Comparison of ENCODE assay signal across 8 mouse cellular contexts in the genomic region with DNA sequence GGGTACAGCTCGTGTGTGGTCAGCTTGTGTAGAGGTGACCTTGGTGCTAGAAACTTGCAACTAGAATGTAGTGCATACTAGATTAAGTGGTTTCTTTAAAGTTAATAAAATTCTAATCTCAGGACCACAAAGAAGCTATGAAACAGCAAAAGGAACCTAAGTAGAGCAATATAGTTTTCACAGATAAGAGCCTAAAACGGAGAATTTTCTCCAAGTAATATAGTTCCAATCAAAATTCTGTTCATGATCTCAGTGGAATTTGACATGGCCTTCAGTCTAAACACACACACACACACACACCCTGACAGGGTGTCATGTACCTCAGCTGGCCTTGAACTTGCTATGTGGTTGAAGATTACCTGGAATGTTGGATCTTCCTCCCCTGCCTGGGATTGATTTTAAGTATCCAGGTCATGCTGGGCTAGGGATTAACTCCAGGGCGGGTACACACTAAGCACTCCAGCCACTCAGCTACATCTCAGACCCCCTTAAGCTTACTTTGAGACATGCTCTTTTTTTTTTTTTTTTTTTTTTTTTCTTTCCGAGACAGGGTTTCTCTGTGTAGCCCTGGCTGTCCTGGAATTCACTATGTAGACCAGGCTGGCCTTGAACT. TPM values are rescaled to one million over a fixed set of nuclear protein-coding genes. Genes with fewer than 3 reads are reported as not detected.
A peak's percentile ranks its signal among the peaks of the same experiment; 100 is the strongest.
DNase-seq lines count a peak whose midpoint lies in the region; ATAC-seq and TF ChIP-seq lines count a peak whose summit lies in the region.

No protein-coding gene starts in this region.

- no peaks in the 10 kb centered on the region for H3K27me3 ChIP-seq in heart, embryonic 14.5 days (ENCODE audit: control insufficient read depth, insufficient read depth, low read length)
- H3K27me3 ChIP-seq in hindbrain, embryonic 11.5 days (ENCODE audit: control insufficient read depth, insufficient read depth, low read length), result no peaks in the 10 kb centered on the region
- H3K27me3 ChIP-seq in midbrain, embryonic 10.5 days (ENCODE audit: low read depth, poor library complexity, severe bottlenecking), result no peaks in the 10 kb centered on the region

- in situ Hi-C loops in ES-E14 (cut with MboI; ENCODE audit: low sequenced_read_pairs in 2 of 2, unreplicated experiment in 2 of 2), result no loop called here

- WGBS in heart, embryonic 14.5 days, result 47% methylated on average over 4 of the region's 4 CpGs
- 42% methylated on average over 4 of the region's 4 CpGs for WGBS in hindbrain, embryonic 11.5 days
- WGBS in midbrain, embryonic 10.5 days, result 53% methylated on average over 4 of the region's 4 CpGs

- ATAC-seq in heart, embryonic 14.5 days (ENCODE audit: insufficient number of reproducible peaks, insufficient read depth, low FRiP score, low read depth), result no peak
- no peak for ATAC-seq in hindbrain, embryonic 11.5 days (ENCODE audit: low FRiP score)

- intact Hi-C loops in heart, postnatal 36 days (cut with DNase I), result loop anchor here (2.0 kb wide), 1 partner anchor 29 kb away; no protein-coding TSS in a partner anchor

- DNase-seq in heart, postnatal 36 days, result no peak
- no peak for DNase-seq in ES-E14 (ENCODE audit: low read depth, low spot score)
- DNase-seq in hindbrain, embryonic 11.5 days (ENCODE audit: low spot score), result no peak
- no peak for DNase-seq in midbrain, embryonic 10.5 days (ENCODE audit: low spot score)
- DNase-seq in cerebellum, adult 8-10 months, result no peak
- no peak for DNase-seq in urinary bladder, postnatal 4 days (ENCODE audit: low spot score in 2 of 2)
- DNase-seq in right cerebral cortex, postnatal 4 days, result no peak

- H3K36me3 ChIP-seq in heart, embryonic 14.5 days (ENCODE audit: control insufficient read depth, insufficient read depth, low read length), result peaks cover 70% of the 10 kb centered on the region
- H3K36me3 ChIP-seq in ES-E14 (ENCODE audit: control insufficient read depth, insufficient read depth, low read length, poor library complexity, severe bottlenecking), result peaks cover 40% of the 10 kb centered on the region
- peaks cover 6% of the 10 kb centered on the region; the same call in 1 of the 2 replicates for H3K36me3 ChIP-seq in hindbrain, embryonic 11.5 days (ENCODE audit: control insufficient read depth, insufficient read depth, low read length)
- peaks cover 75% of the 10 kb centered on the region for H3K36me3 ChIP-seq in midbrain, embryonic 10.5 days

- peak overlapping the region in 1 of 2 experiments; percentile 72; a peak in 2 of 4 replicates for H3K4me3 ChIP-seq in heart, embryonic 14.5 days (ENCODE audit: control insufficient read depth in 1 of 2, insufficient read depth in 1 of 2, low read depth in 1 of 2, low read length in 2 of 2)
- peak overlapping the region; percentile 74; a peak in 3 of 4 replicates for H3K4me3 ChIP-seq in ES-E14 (ENCODE audit: insufficient read depth in 1 of 2, low read depth in 1 of 2, low read length in 2 of 2, poor library complexity in 1 of 2, severe bottlenecking in 1 of 2)
- peak overlapping the region; percentile 89 for H3K4me3 ChIP-seq in hindbrain, embryonic 11.5 days (ENCODE audit: low read depth, low read length)
- H3K4me3 ChIP-seq in midbrain, embryonic 10.5 days, result peak overlapping the region; percentile 87

- H3K4me2 ChIP-seq in heart, embryonic 14.5 days (ENCODE audit: low read length), result peak overlapping the region; percentile 87
- peak overlapping the region; percentile 59 for H3K4me2 ChIP-seq in hindbrain, embryonic 11.5 days (replicated peaks; ENCODE audit: low read depth, low read length)

- no peaks in the 10 kb centered on the region for H3K9me3 ChIP-seq in heart, embryonic 14.5 days (ENCODE audit: control insufficient read depth, low read length)
- H3K9me3 ChIP-seq in ES-E14 (ENCODE audit: control insufficient read depth, insufficient read depth, low read depth, low read length), result no peaks in the 10 kb centered on the region
- no peaks in the 10 kb centered on the region for H3K9me3 ChIP-seq in hindbrain, embryonic 11.5 days (ENCODE audit: control insufficient read depth, low read length)
- H3K9me3 ChIP-seq in midbrain, embryonic 10.5 days (replicated peaks), result no peaks in the 10 kb centered on the region

- peaks cover 0 to 5% of the 10 kb centered on the region in 2 experiments; a peak in 3 of 4 replicates for H3K4me1 ChIP-seq in heart, embryonic 14.5 days (ENCODE audit: control insufficient read depth in 2 of 2, insufficient read depth in 2 of 2, low read length in 2 of 2)
- H3K4me1 ChIP-seq in ES-E14 (ENCODE audit: control insufficient read depth in 2 of 2, insufficient read depth in 2 of 2, low read length in 2 of 2, poor library complexity in 1 of 2), result peaks cover 0 to 3% of the 10 kb centered on the region in 2 experiments; a peak in 1 of 4 replicates
- H3K4me1 ChIP-seq in hindbrain, embryonic 11.5 days (replicated peaks; ENCODE audit: control insufficient read depth, insufficient read depth, low read length), result 0 out of 2 replicates have a peak, but pooled peaks cover 2% of the 10 kb centered on the region
- H3K4me1 ChIP-seq in midbrain, embryonic 10.5 days, result peaks cover 33% of the 10 kb centered on the region

- H3K9ac ChIP-seq in heart, embryonic 14.5 days (ENCODE audit: low read length), result peak overlapping the region; percentile 79
- peak overlapping the region; percentile 80; the same call in 1 of the 2 replicates for H3K9ac ChIP-seq in ES-E14 (ENCODE audit: insufficient read depth, low read depth, low read length, poor library complexity, severe bottlenecking)
- H3K9ac ChIP-seq in hindbrain, embryonic 11.5 days (ENCODE audit: low read depth, low read length), result peak overlapping the region; percentile 63; the same call in 1 of the 2 replicates

- H3K27ac ChIP-seq in heart, embryonic 14.5 days (replicated peaks in 1 of 2; ENCODE audit: control insufficient read depth in 1 of 2, insufficient read depth in 1 of 2, low read depth in 2 of 2, low read length in 2 of 2), result peak overlapping the region; percentile 94 to 97; a peak in 3 of 4 replicates
- H3K27ac ChIP-seq in ES-E14 (ENCODE audit: insufficient read depth, low read depth, low read length, poor library complexity, severe bottlenecking), result no peak overlapping the region; the same call in 1 of the 2 replicates
- H3K27ac ChIP-seq in hindbrain, embryonic 11.5 days (ENCODE audit: low read depth, low read length), result peak overlapping the region; percentile 90
- H3K27ac ChIP-seq in midbrain, embryonic 10.5 days (replicated peaks), result peak overlapping the region; percentile 89

TF ChIP-seq in ES-E14, 5 proteins besides CTCF, POLR2A, EP300 and RAD21:
- TF ChIP-seq ZNF384 (IDR thresholded peaks at IDR 0.05; ENCODE audit: low read depth, low read length) (0 out of 2 replicates have a peak, but pooled peaks have one; percentile 13), HCFC1 (IDR thresholded peaks at IDR 0.05; ENCODE audit: borderline replicate concordance, insufficient read depth, low read length) (no peak)

RNA-seq across cellular contexts. Expression of gene Rplp1, which starts 1.2 kb away (rescaled TPM):
- polyA plus RNA-seq in heart, embryonic 14.5 days (2014; fragmentation: Nextera tagmentation; extraction: Ambion mirVana), result 1,046 and 1,160 TPM in 2 replicates
- total RNA-seq in heart, postnatal 36 days (2021), result 1,000 to 10,000 TPM; 1,412 to 1,619 TPM
- total RNA-seq in ES-E14 (2012; rRNA removed), result 9,468 and 9,830 TPM in 2 replicates
- 1,024 and 1,073 TPM in 2 replicates for polyA plus RNA-seq in hindbrain, embryonic 11.5 days (2014; fragmentation: Nextera tagmentation; extraction: Ambion mirVana)
- polyA plus RNA-seq in midbrain, embryonic 10.5 days (2016; fragmentation: Nextera tagmentation; extraction: Ambion mirVana), result 965 and 1,195 TPM in 2 replicates

RNA-seq across cellular contexts. Expression of gene Kif23, which starts 31.1 kb away (rescaled TPM):
- polyA plus RNA-seq in heart, embryonic 14.5 days (2014; fragmentation: Nextera tagmentation; extraction: Ambion mirVana), result 77.1 and 82.9 TPM in 2 replicates
- total RNA-seq in heart, postnatal 36 days (2021), result 1 to 10 TPM; 1.7 to 2.4 TPM
- total RNA-seq in ES-E14 (2012; rRNA removed), result 84.3 and 87.1 TPM in 2 replicates
- polyA plus RNA-seq in hindbrain, embryonic 11.5 days (2014; fragmentation: Nextera tagmentation; extraction: Ambion mirVana), result 97.2 and 100 TPM in 2 replicates
- polyA plus RNA-seq in midbrain, embryonic 10.5 days (2016; fragmentation: Nextera tagmentation; extraction: Ambion mirVana), result 121 and 123 TPM in 2 replicates
